Mouse (Mus musculus) left cerebral cortex, adult 9 months (tissue): ENCODE data around the gene Slc35g3.
A peak's percentile ranks its signal among the peaks of the same experiment; 100 is the strongest.

Source experiments
- DNase-seq, 2 experiments: peaks; one replicate each; pipeline ENCODE4 v3.0.0; 2022; ENCODE audit warnings: low spot score in 2 of 2

Gene Slc35g3

GRCm38 (mm10) chr11:69761868-69762267 is at the start of gene Slc35g3:
TSS of gene Slc35g3 (minus strand) at chr11:69761968.
- DNase-seq: no peak

GRCm38 (mm10) chr11:69810280-69810679 is 48.5 kb upstream of the Slc35g3 start:
- no peak for DNase-seq

GRCm38 (mm10) chr11:69807641-69808040 is 45.9 kb upstream of the Slc35g3 start:
- no peak for DNase-seq

- no peak for DNase-seq
Measured at GRCm38 (mm10) chr11:69806378-69806777, 44.6 kb upstream of the Slc35g3 start.

GRCm38 (mm10) chr11:69804972-69805909 is 43.5 kb upstream of the Slc35g3 start, which contains the start of gene Tmem102:
TSS of gene Tmem102 (minus strand) at chr11:69805624.
- no peak for DNase-seq

GRCm38 (mm10) chr11:69804652-69804940 is 42.8 kb upstream of the Slc35g3 start:
- DNase-seq: no peak

GRCm38 (mm10) chr11:69803786-69804651 is 42.3 kb upstream of the Slc35g3 start:
- DNase-seq: peak in 1 of 2 experiments; percentile 59

- DNase-seq: no peak
Measured at GRCm38 (mm10) chr11:69803328-69803727, 41.6 kb upstream of the Slc35g3 start.

- DNase-seq: peak in 1 of 2 experiments; percentile 60
Measured at GRCm38 (mm10) chr11:69802648-69803105, 40.9 kb upstream of the Slc35g3 start.

- DNase-seq: no peak
Measured at GRCm38 (mm10) chr11:69801379-69801977, 39.7 kb upstream of the Slc35g3 start, which contains the start of gene Fgf11. TSS of gene Fgf11 (minus strand) at chr11:69801857.

GRCm38 (mm10) chr11:69800392-69801197 is 38.8 kb upstream of the Slc35g3 start:
- DNase-seq: no peak

- DNase-seq: no peak
Measured at GRCm38 (mm10) chr11:69800138-69800391, 38.3 kb upstream of the Slc35g3 start.

- DNase-seq: no peak
Measured at GRCm38 (mm10) chr11:69799394-69800137, 37.8 kb upstream of the Slc35g3 start.

GRCm38 (mm10) chr11:69797924-69798323 is 36.2 kb upstream of the Slc35g3 start:
- DNase-seq: no peak

GRCm38 (mm10) chr11:69795983-69796435 is 34.2 kb upstream of the Slc35g3 start:
- DNase-seq: no peak

- DNase-seq: peak; percentile 86 to 92
Measured at GRCm38 (mm10) chr11:69795168-69795982, 33.6 kb upstream of the Slc35g3 start, which contains the start of gene Chrnb1. TSS of gene Chrnb1 (minus strand) at chr11:69795943.

GRCm38 (mm10) chr11:69793429-69793828 is 31.7 kb upstream of the Slc35g3 start:
- DNase-seq: no peak

- no peak for DNase-seq
Measured at GRCm38 (mm10) chr11:69791420-69791819, 29.7 kb upstream of the Slc35g3 start.

- no peak for DNase-seq
Measured at GRCm38 (mm10) chr11:69789431-69789830, 27.7 kb upstream of the Slc35g3 start.

- no peak for DNase-seq
Measured at GRCm38 (mm10) chr11:69787306-69787705, 25.5 kb upstream of the Slc35g3 start.
